Mouse (Mus musculus) olfactory bulb, adult 2 months (tissue): ENCODE measurements around the gene Zfp970.
"Not testable (repeated sequence)": the region's sequence is repeated elsewhere in the genome, so short reads cannot be mapped to it uniquely, and the experiment has no call there.

Experiments
- CTCF ChIP-seq: fragments of 200-500 bp; IDR thresholded peaks from 2 replicates; pipeline ENCODE4 v1.5.1; 2012; ENCODE audit warnings: low read depth, mild to moderate bottlenecking, low read length, moderate library complexity; ENCODE audit not compliant: insufficient read depth
- POLR2A ChIP-seq: fragments of 200-500 bp; IDR thresholded peaks from 2 replicates; pipeline ENCODE4 v1.6.1; 2012; ENCODE audit warnings: mild to moderate bottlenecking, low read depth, low read length, moderate library complexity; ENCODE audit not compliant: insufficient read depth

DNA sequence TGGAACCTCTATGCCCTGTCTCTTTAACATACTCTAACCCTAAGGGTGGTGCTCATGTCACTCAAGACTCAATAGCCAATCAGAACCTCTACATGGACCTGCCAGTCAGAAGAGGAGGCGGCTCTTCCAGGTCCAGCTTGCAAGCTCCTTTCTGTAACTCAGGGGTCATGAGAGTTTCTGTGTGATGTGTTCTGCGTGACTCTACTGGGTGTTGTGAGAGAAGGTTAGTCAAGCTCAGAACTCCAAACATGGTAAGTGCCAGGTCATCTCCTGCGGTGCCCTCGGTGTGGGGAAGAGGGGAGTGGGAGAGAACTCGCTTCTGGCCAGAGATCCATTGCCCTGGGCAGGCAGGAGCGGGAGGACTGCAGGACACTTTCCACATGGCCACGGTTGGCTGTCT, 33.5 kb downstream of the Zfp970 start, which contains the start of gene Gm14403:
- TF ChIP-seq CTCF, POLR2A: not testable (repeated sequence)
